In the genomic region with DNA sequence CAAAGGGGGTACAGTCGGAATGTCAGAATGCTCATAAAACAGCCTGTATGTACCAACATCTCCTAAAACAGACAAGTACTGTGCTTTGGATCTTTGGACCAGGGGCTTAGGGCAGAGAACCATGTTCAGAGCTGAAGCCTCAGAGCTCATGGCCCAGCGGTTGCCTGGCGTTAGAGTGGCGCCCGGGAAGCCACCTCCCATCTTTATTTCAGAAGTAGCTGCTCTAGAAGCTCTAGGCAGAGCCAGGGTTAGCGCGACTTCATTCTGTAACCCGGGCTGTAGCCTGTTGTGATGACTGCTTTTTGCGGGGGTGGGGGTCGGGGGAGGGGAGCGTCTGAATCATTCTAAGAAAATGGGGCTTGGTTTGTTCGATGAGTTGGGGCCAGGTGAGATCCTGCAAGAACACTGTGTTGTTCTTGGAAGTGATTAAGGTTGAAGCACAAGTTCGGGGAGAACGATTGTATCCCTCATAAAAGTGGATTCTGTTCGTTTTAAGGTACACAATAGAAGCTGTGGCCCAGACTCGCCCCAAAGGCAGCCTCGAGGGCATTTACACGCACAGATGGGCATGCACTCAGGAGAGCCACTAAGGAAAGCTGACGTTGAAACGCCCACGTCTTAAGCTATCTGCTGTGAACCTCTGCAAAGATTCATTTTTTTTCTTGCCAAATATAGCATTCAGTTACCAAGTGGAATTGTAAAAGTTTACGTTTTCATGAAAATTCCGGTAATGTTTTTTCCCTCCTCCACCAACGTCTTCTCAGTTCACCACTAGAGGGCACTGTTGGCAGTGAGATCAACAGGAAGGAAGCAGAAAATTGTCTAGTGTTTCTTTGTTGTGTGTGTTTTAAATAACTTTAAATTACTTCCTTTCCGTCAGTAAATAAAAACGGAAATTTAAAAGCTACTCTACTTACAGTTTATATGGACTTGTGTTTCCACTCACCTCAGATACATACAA, we compare ENCODE assay signal across 8 mouse cellular contexts.
A peak's percentile ranks its signal among the peaks of the same experiment; 100 is the strongest.
DNase-seq lines count a peak whose midpoint lies in the region; ATAC-seq and TF ChIP-seq lines count a peak whose summit lies in the region.

No protein-coding gene starts in this region.

- no peak for TF ChIP-seq POLR2A in brain, embryonic 14.5 days (IDR thresholded peaks at IDR 0.05; ENCODE audit: borderline replicate concordance, extremely low read depth, insufficient read depth, insufficient read length, poor library complexity, severe bottlenecking)

- H3K4me3 ChIP-seq in forebrain, postnatal 0 days (ENCODE audit: low read depth, low read length) = no peak overlapping the region
- H3K4me3 ChIP-seq in lung, embryonic 16.5 days (ENCODE audit: low read length) = no peak overlapping the region

- H3K36me3 ChIP-seq in forebrain, postnatal 0 days (ENCODE audit: insufficient read depth) = no peaks in the 10 kb centered on the region
- no peaks in the 10 kb centered on the region for H3K36me3 ChIP-seq in lung, embryonic 16.5 days (ENCODE audit: control insufficient read depth, insufficient read depth, low read length)

- ATAC-seq in forebrain, postnatal 0 days = peak; percentile 27; the same call in 1 of the 2 replicates
- no peak for ATAC-seq in lung, embryonic 16.5 days (ENCODE audit: low read depth)
- ATAC-seq in monocyte, adult 5-6 weeks (replicated peaks; ENCODE audit: insufficient number of reproducible peaks, low FRiP score, low TSS enrichment, poor library complexity, severe bottlenecking) = no peak

- DNase-seq in 3T3-L1 (ENCODE audit: low read depth, low spot score) (peak; percentile 93), A20 (ENCODE audit: low read depth, low spot score) (peak; percentile 84)
- peak; percentile 84 for DNase-seq in brain, embryonic 14.5 days (ENCODE audit: low read depth)
- peak; percentile 89 for DNase-seq in forebrain, postnatal 0 days
- peak; percentile 57 for DNase-seq in kidney, adult 9 months
- peak; percentile 56 to 77 for DNase-seq in right cerebral cortex, adult 2 months (ENCODE audit: low spot score in 2 of 2)

- WGBS in forebrain, postnatal 0 days = 36% methylated on average over 26 of the region's 26 CpGs
- WGBS in lung, embryonic 16.5 days = 37% methylated on average over 26 of the region's 26 CpGs

- no peak overlapping the region for H3K9ac ChIP-seq in forebrain, postnatal 0 days
- H3K9ac ChIP-seq in lung, embryonic 16.5 days (ENCODE audit: low read length) = no peak overlapping the region

- 0 out of 2 replicates have a peak, but pooled peaks cover 5% of the 10 kb centered on the region for H3K9me3 ChIP-seq in forebrain, postnatal 0 days (ENCODE audit: low read length)
- H3K9me3 ChIP-seq in lung, embryonic 16.5 days (ENCODE audit: control insufficient read depth, low read length) = peaks cover 2% of the 10 kb centered on the region; the same call in 1 of the 2 replicates

- TF ChIP-seq CTCF in brain, embryonic 14.5 days (IDR thresholded peaks at IDR 0.05; ENCODE audit: borderline replicate concordance, extremely low read depth, insufficient read depth, insufficient read length) = peak; percentile 76; the same call in 1 of the 2 replicates
- TF ChIP-seq CTCF in forebrain, postnatal 0 days (IDR thresholded peaks at IDR 0.05; ENCODE audit: low read depth) = peak; percentile 89

- no peaks in the 10 kb centered on the region for H3K4me1 ChIP-seq in forebrain, postnatal 0 days (ENCODE audit: insufficient read depth)
- H3K4me1 ChIP-seq in lung, embryonic 16.5 days (replicated peaks; ENCODE audit: control insufficient read depth, insufficient read depth, low read length) = no peaks in the 10 kb centered on the region; the same call in 1 of the 2 replicates

- no peak overlapping the region for H3K27ac ChIP-seq in forebrain, postnatal 0 days (ENCODE audit: low read depth, low read length)
- H3K27ac ChIP-seq in lung, embryonic 16.5 days (ENCODE audit: low read length) = no peak overlapping the region

- H3K27me3 ChIP-seq in forebrain, postnatal 0 days (ENCODE audit: insufficient read depth, low read length) = no peaks in the 10 kb centered on the region; the same call in 1 of the 2 replicates
- no peaks in the 10 kb centered on the region for H3K27me3 ChIP-seq in lung, embryonic 16.5 days (ENCODE audit: control insufficient read depth, insufficient read depth, low read depth, low read length)

- H3K4me2 ChIP-seq in forebrain, postnatal 0 days (ENCODE audit: low read depth) = no peak overlapping the region
- peak overlapping the region; percentile 31; the same call in 1 of the 2 replicates for H3K4me2 ChIP-seq in lung, embryonic 16.5 days (ENCODE audit: low read depth, low read length)
